Mouse (Mus musculus): ENCODE results near the gene Jak2.

The Jak2 gene

GRCm38 (mm10) chr19:29300919-29301318, 49.3 kb downstream of the Jak2 start:
- no peak for DNase-seq (ENCODE audit: low spot score in 2 of 2)

GRCm38 (mm10) chr19:29302119-29302518, 50.5 kb downstream of the Jak2 start:
- no peak for DNase-seq (ENCODE audit: low spot score in 2 of 2)

- DNase-seq (ENCODE audit: low spot score in 2 of 2), result no peak
Observed at GRCm38 (mm10) chr19:29308832-29309231, 57.2 kb downstream of the Jak2 start.

GRCm38 (mm10) chr19:29311791-29312190, 60.2 kb downstream of the Jak2 start:
- no peak for DNase-seq (ENCODE audit: low spot score in 2 of 2)

- DNase-seq (ENCODE audit: low spot score in 2 of 2), result no peak
Observed at GRCm38 (mm10) chr19:29312661-29313060, 61.0 kb downstream of the Jak2 start.

- DNase-seq (ENCODE audit: low spot score in 2 of 2), result peak; percentile 11 to 16
Observed at GRCm38 (mm10) chr19:29323416-29324049, 71.9 kb downstream of the Jak2 start.

- DNase-seq (ENCODE audit: low spot score in 2 of 2), result peak; percentile 54 to 62
Observed at GRCm38 (mm10) chr19:29325053-29325851, 73.6 kb downstream of the Jak2 start, which contains the start of gene Insl6. Gene Insl6, minus strand, starts transcription at chr19:29325356.

GRCm38 (mm10) chr19:29325852-29326180, 74.2 kb downstream of the Jak2 start:
- DNase-seq (ENCODE audit: low spot score in 2 of 2), result no peak

GRCm38 (mm10) chr19:29326396-29326795, 74.8 kb downstream of the Jak2 start:
- no peak for DNase-seq (ENCODE audit: low spot score in 2 of 2)

- DNase-seq (ENCODE audit: low spot score in 2 of 2), result no peak
Observed at GRCm38 (mm10) chr19:29326822-29327552, 75.4 kb downstream of the Jak2 start.

GRCm38 (mm10) chr19:29334068-29334745, 82.6 kb downstream of the Jak2 start, which contains the start of gene Rln1:
Gene Rln1, minus strand, starts transcription at chr19:29334670.
- no peak for DNase-seq (ENCODE audit: low spot score in 2 of 2)

- DNase-seq (ENCODE audit: low spot score in 2 of 2), result no peak
Observed at GRCm38 (mm10) chr19:29336624-29337023, 85.0 kb downstream of the Jak2 start.

- no peak for DNase-seq (ENCODE audit: low spot score in 2 of 2)
Observed at GRCm38 (mm10) chr19:29341029-29341428, 89.4 kb downstream of the Jak2 start.

- DNase-seq (ENCODE audit: low spot score in 2 of 2), result no peak
Observed at GRCm38 (mm10) chr19:29342281-29342680, 90.7 kb downstream of the Jak2 start.

GRCm38 (mm10) chr19:29344868-29345267, 93.2 kb downstream of the Jak2 start:
- no peak for DNase-seq (ENCODE audit: low spot score in 2 of 2)

GRCm38 (mm10) chr19:29345636-29346035, 94.0 kb downstream of the Jak2 start:
- no peak for DNase-seq (ENCODE audit: low spot score in 2 of 2)

- DNase-seq (ENCODE audit: low spot score in 2 of 2), result no peak
Observed at GRCm38 (mm10) chr19:29350991-29351390, 99.4 kb downstream of the Jak2 start.

GRCm38 (mm10) chr19:29354895-29355877, 103.6 kb downstream of the Jak2 start:
- peak; percentile 82 to 87 for DNase-seq (ENCODE audit: low spot score in 2 of 2)

GRCm38 (mm10) chr19:29356281-29356680, 104.7 kb downstream of the Jak2 start:
- DNase-seq (ENCODE audit: low spot score in 2 of 2), result no peak

GRCm38 (mm10) chr19:29360251-29360650, 108.6 kb downstream of the Jak2 start:
- no peak for DNase-seq (ENCODE audit: low spot score in 2 of 2)
